Mouse (Mus musculus) forebrain, embryonic 11.5 days (tissue): ENCODE results near the gene Otulin. TPM values are rescaled to one million over a fixed set of nuclear protein-coding genes. Genes with fewer than 3 reads are reported as not detected.

Source experiments
- ATAC-seq: fragments of 200-750 bp; cut with Nextera tagmentation; replicated peaks from 2 replicates; pipeline ENCODE4 v1.8.0; 2017; ENCODE audit warnings: moderate TSS enrichment; ENCODE audit not compliant: low FRiP score
- DNase-seq: peaks from one replicate; pipeline ENCODE4 v3.0.0-alpha.2; 2017; ENCODE audit warnings: low spot score
- H3K27ac ChIP-seq: fragments of 300-500 bp; sonication (generic); 2 replicates; pipeline ENCODE4 v1.5.1; 2014; ENCODE audit warnings: low read depth, low read length
- H3K27me3 ChIP-seq: fragments of 300-500 bp; sonication (generic); 2 replicates; pipeline ENCODE4 v1.6.1; 2014; ENCODE audit warnings: mild to moderate bottlenecking, low read length, mixed read lengths; ENCODE audit not compliant: control insufficient read depth, insufficient read depth
- H3K36me3 ChIP-seq: fragments of 300-500 bp; sonication (generic); 2 replicates; pipeline ENCODE4 v1.6.1; 2014; ENCODE audit warnings: mild to moderate bottlenecking, low read length, moderate library complexity, mixed read lengths; ENCODE audit not compliant: control insufficient read depth, insufficient read depth
- H3K4me1 ChIP-seq: fragments of 300-500 bp; sonication (generic); replicated peaks from 2 replicates; pipeline ENCODE4 v1.6.1; 2014; ENCODE audit warnings: low read length, mixed read lengths; ENCODE audit not compliant: control insufficient read depth, insufficient read depth
- H3K4me2 ChIP-seq: fragments of 300-500 bp; sonication (generic); 2 replicates; pipeline ENCODE4 v1.6.1; 2014; ENCODE audit warnings: low read depth, mild to moderate bottlenecking, low read length, moderate library complexity, mixed read lengths; ENCODE audit not compliant: severe bottlenecking
- H3K4me3 ChIP-seq: fragments of 300-500 bp; sonication (generic); 2 replicates; pipeline ENCODE4 v1.5.1; 2014; ENCODE audit warnings: low read depth, low read length
- H3K9ac ChIP-seq: fragments of 300-500 bp; sonication (generic); 2 replicates; pipeline ENCODE4 v1.6.1; 2014; ENCODE audit warnings: low read length
- H3K9me3 ChIP-seq: fragments of 300-500 bp; sonication (generic); 2 replicates; pipeline ENCODE4 v1.6.1; 2016; ENCODE audit warnings: low read length, mixed read lengths; ENCODE audit not compliant: control insufficient read depth
- WGBS: fragments of 180-500 bp; shearing (Covaris S2); extraction: QIAGEN DNeasy Blood & Tissue Kit; methylation state at CpG from one replicate; pipeline ENCODE4 v1.1.7; 2014; 5-methylcytosine and 5-hydroxymethylcytosine counted together
- polyA plus RNA-seq: library from polyadenylated mRNA; unstranded; fragments of >200 nt; fragmentation: Nextera tagmentation; extraction: Ambion mirVana; gene quantifications from 2 replicates; pipeline ENCODE4 v1.2.1, GENCODE M21; 2014

The Otulin gene
- polyA plus RNA-seq, 1 experiment from 2014 or later: 35.7 TPM

DNA sequence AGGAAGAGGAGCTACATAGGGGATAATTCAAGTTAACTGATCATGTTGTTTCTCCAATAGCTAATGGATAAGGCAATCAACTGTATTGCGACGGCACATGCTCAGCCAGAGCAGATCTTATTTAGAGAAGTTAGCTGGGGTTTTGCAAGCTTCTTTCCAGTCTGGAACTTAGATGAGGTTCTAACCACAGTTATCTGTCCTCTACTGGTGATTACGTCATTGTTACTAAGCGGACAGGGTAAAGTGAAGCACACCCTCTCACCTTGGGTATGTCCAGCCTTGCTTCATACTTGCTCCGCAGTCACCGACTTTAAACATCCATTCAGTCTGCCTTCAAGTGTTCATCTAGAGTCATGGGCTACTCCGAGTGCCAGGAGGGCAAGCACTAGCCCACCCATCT is 110.6 kb downstream of the Otulin start:
- ATAC-seq (no peak), DNase-seq (no peak)
- WGBS: 98% methylated on average over 7 of the region's 7 CpGs
- Histone ChIP-seq H3K4me2 (no peak overlapping the region), H3K9me3 (no peaks in the 10 kb centered on the region), H3K9ac (no peak overlapping the region), H3K36me3 (no peaks in the 10 kb centered on the region), H3K4me3 (no peak overlapping the region), H3K27me3 (no peaks in the 10 kb centered on the region), H3K27ac (no peak overlapping the region), H3K4me1 (no peaks in the 10 kb centered on the region)

DNA sequence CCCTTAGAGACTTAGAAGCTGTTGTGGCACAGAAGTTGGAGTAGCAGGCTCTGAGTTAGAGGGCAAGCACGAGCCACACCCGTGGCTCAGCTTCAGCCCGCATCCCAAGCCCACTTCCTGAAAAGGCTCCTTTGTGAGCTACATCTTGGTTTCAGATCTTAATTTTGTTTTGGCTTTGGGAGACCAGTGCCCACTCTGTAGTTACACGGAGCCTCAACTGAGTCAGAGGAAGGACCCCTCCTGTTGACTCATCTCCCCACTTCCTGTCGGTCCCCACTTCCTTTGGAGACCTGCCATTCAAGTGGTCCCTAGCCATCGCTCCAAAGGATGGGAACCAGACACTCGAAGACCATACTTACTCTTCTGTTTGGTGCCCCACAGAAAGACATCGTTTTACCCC is 112.5 kb downstream of the Otulin start:
- no peaks in the 10 kb centered on the region for H3K27me3 ChIP-seq
- H3K9ac ChIP-seq: no peak overlapping the region
- no peak overlapping the region for H3K4me3 ChIP-seq
- no peaks in the 10 kb centered on the region for H3K36me3 ChIP-seq
- no peak overlapping the region for H3K27ac ChIP-seq
- 88% methylated on average over 8 of the region's 8 CpGs for WGBS
- no peaks in the 10 kb centered on the region for H3K9me3 ChIP-seq
- H3K4me2 ChIP-seq: no peak overlapping the region
- DNase-seq: no peak
- ATAC-seq: no peak
- H3K4me1 ChIP-seq: no peaks in the 10 kb centered on the region

DNA sequence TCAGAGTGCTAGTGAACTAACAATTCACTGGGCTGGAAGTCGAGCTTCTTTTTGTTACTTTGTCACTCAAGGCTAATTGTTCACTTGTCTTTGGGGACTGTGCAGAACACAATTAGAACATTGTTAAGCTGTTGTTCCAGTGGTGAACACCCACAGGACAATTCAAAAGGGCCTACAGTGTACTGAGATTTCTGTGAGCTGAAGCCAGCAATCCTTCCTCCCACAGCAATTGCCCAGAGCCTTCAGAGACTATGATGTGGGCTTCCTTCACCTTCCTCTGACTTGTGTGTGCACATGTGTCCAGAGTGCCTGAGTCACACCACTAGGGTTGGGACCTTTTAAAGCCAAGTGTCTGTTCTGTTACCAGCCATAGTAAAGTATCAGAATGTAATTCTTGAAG is 113.6 kb downstream of the Otulin start:
- Histone ChIP-seq H3K4me3 (no peak overlapping the region), H3K27ac (no peak overlapping the region), H3K27me3 (no peaks in the 10 kb centered on the region), H3K4me2 (no peak overlapping the region), H3K36me3 (no peaks in the 10 kb centered on the region), H3K9me3 (no peaks in the 10 kb centered on the region), H3K9ac (no peak overlapping the region), H3K4me1 (no peaks in the 10 kb centered on the region)
- no peak for DNase-seq
- ATAC-seq: no peak
- 24% methylated on average over 1 of the region's 1 CpGs for WGBS

DNA sequence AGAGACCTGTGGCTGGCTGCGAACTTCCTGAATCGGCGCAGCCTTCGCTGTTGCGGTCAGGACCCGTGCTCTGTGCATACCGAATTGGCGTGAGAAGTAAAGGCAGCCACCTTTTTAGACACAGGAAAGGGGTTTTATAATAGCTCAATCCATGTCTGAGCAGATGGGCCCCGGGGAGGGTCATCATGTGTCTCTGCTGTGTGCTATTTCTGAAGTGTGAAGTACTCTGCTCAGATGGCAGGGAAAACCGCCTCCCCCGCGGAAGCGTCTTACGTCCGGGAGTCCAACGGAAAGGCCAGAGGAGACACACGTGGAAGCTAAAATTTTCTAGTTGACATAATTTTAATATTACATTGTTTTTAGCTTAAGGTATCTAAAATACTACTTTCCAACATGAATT is 121.5 kb downstream of the Otulin start:
- Histone ChIP-seq H3K4me3 (no peak overlapping the region), H3K4me1 (0 out of 2 replicates have a peak, but pooled peaks cover 2% of the 10 kb centered on the region), H3K4me2 (no peak overlapping the region), H3K9me3 (no peaks in the 10 kb centered on the region), H3K27me3 (no peaks in the 10 kb centered on the region), H3K9ac (no peak overlapping the region), H3K36me3 (no peaks in the 10 kb centered on the region), H3K27ac (no peak overlapping the region)
- no peak for ATAC-seq
- 96% methylated on average over 17 of the region's 17 CpGs for WGBS
- no peak for DNase-seq

DNA sequence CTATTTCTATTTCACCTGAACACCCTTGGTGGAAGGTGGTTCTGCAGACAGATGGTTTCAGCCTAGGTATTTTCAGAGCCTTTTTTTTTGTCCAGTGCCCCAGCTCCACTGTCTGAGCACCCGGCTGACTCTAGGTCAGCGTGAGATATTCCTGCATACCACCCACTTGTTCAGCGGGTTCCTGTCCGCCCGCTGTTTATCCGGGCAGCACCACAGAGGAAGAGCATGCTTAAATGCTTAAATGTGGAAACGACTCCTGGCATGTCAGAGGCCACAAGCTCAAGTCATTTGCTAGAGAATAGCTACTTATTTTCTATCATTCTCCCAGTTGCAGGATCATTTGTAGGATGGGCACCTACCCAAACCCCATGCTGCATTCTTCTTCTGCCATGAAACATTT is 122.3 kb downstream of the Otulin start:
- H3K36me3 ChIP-seq: no peaks in the 10 kb centered on the region
- no peaks in the 10 kb centered on the region for H3K27me3 ChIP-seq
- H3K9me3 ChIP-seq: no peaks in the 10 kb centered on the region
- ATAC-seq: no peak
- H3K4me1 ChIP-seq: 0 out of 2 replicates have a peak, but pooled peaks cover 2% of the 10 kb centered on the region
- H3K9ac ChIP-seq: no peak overlapping the region
- H3K27ac ChIP-seq: no peak overlapping the region
- WGBS: 91% methylated on average over 7 of the region's 7 CpGs
- no peak for DNase-seq
- no peak overlapping the region for H3K4me2 ChIP-seq
- no peak overlapping the region for H3K4me3 ChIP-seq

DNA sequence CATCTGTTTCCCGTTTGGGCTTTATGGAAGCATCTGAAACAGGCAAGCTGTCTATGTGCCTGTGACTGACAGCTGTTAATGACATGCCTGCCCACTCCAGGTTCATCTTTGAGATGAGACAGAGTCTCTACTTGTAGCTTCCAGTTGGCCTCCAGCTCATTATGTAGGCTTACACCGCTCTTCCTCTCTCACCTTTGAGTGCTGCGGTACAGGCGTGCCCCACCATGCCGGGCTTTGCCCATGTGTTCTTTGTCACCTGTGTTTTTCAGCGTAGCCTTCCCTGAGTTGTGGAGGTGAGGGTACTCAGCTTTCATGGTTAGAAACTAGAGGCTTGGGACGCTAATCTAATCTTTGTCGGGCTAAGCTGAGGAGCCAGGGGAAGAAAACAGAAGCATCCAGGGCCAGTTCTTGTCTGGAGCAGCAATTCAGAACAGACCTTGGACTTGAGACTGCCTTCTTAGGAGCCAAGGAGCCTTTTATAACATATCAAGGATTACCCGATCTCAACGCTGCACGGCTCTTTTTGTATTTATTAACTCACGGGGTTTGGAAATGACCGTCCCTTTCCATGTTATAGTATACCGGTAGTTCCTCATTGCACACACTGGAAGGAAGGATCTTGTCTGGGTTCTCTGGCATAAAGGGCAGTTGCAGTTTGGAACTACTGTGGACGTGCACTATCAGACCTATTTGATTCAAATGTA is 123.4 kb downstream of the Otulin start:
- Histone ChIP-seq H3K36me3 (no peaks in the 10 kb centered on the region), H3K27me3 (no peaks in the 10 kb centered on the region), H3K4me2 (no peak overlapping the region), H3K27ac (no peak overlapping the region), H3K4me1 (0 out of 2 replicates have a peak, but pooled peaks cover 2% of the 10 kb centered on the region), H3K4me3 (no peak overlapping the region), H3K9ac (no peak overlapping the region), H3K9me3 (no peaks in the 10 kb centered on the region)
- ATAC-seq: no peak
- DNase-seq: no peak
- 88% methylated on average over 15 of the region's 15 CpGs for WGBS

DNA sequence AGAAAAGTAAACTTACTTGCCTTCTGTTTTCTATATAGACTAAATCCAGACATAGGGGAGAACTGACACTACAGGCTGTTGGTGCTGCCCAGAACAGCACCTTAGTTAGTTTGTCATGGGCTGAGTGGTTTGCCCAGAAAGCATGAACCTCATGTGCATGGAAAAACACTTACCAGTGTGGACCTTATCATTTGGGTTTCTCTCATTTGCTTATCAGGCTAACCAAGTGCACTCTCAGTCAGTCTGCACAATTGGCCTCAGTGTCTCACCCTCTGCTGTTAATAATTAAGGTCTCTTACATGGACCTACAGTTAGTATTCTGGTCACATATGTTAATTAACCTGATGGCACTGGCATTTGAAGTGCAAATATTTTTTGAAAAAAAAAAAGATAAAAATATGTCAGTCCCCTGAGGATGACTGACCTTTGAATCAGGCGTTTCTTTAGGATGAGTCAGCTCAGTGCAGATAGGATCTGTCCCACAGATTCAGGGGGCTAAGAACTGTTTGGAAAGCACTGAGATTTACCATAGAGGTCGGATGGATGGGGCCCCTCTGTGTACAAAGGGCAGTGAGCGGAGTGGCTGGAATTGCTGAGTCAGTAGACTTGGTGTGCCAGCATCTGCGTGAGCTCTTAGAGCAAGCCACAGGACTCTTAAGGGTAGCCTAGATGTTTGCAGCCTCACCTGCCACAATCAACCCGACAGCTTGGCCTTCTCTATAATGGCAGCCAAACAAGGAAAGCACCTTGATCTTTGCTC is 124.2 kb downstream of the Otulin start:
- no peak for ATAC-seq
- DNase-seq: no peak
- Histone ChIP-seq H3K9ac (no peak overlapping the region), H3K36me3 (no peaks in the 10 kb centered on the region), H3K4me3 (no peak overlapping the region), H3K27ac (no peak overlapping the region), H3K4me1 (0 out of 2 replicates have a peak, but pooled peaks cover 2% of the 10 kb centered on the region), H3K4me2 (no peak overlapping the region), H3K9me3 (no peaks in the 10 kb centered on the region), H3K27me3 (no peaks in the 10 kb centered on the region)
- WGBS: 75% methylated on average over 5 of the region's 5 CpGs

DNA sequence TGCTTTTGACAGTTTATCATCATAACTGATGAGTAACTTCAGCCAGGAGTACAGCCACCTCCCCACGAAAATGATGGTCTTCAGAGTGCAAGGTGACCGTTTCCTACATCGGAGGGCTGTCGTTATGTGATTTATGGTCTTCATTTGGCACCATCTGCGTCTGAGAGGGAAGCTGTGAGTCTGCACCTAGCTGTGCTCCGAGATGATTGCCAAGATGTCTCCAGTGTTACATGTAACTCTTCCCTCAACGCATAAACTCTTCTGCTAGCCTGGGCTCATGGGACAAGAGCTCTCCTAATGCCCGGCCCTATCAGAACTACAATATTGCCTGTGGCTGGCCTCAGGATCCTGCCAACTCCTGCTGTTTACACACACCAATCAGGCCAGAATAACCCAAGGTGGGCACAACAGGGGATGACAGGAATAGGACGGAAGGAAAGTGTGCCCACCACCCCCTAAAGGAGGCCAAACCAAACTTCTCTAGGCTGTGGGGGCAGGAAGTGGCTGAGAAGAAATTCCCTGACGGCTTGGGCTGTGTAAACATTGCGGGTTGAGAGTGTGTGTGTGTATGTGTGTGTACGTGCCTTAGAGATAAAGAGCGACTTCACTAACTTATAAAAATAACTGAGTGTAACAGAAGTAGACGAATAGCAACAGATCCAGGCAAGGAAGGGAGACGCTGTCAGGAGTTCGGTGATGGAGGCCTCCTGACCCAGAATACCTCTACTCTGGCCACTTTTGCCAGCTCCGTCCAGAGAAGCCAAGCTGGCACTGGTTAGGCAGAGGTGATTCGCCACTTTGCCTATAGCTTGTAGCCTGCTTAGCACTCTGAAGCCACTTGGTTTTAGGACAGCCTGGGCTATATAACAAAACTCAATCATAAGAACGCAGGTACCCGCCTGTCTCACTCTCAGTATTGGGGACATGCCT is 126.4 kb downstream of the Otulin start:
- no peak for ATAC-seq
- H3K9ac ChIP-seq: no peak overlapping the region
- 0 out of 2 replicates have a peak, but pooled peaks cover 2% of the 10 kb centered on the region for H3K4me1 ChIP-seq
- H3K4me2 ChIP-seq: no peak overlapping the region
- WGBS: 92% methylated on average over 20 of the region's 20 CpGs
- H3K27me3 ChIP-seq: no peaks in the 10 kb centered on the region
- no peaks in the 10 kb centered on the region for H3K9me3 ChIP-seq
- H3K27ac ChIP-seq: no peak overlapping the region
- H3K36me3 ChIP-seq: no peaks in the 10 kb centered on the region
- no peak overlapping the region for H3K4me3 ChIP-seq
- no peak for DNase-seq
